Mouse (Mus musculus) G1E (cell line): Measurements from ENCODE around the gene Cog1.

Source experiments
- CTCF ChIP-seq: IDR thresholded peaks from 2 replicates; pipeline ENCODE4 v1.5.1; 2012; ENCODE audit warnings: low read depth, low read length, inconsistent platforms, mixed read lengths
- GATA2 ChIP-seq: IDR thresholded peaks from 2 replicates; pipeline ENCODE4 v1.6.1; 2012; ENCODE audit warnings: low read depth, low read length, inconsistent platforms, borderline replicate concordance

- TF ChIP-seq CTCF (no peak), GATA2 (no peak)
Observed at GRCm38 (mm10) chr11:113617132-113617911, 31.6 kb upstream of the Cog1 start.
